Mouse (Mus musculus) C2C12 (cell line): ENCODE results near the gene Rbm20. TPM values are rescaled to one million over a fixed set of nuclear protein-coding genes. Genes with fewer than 3 reads are reported as not detected.

Experiments
- H3K27me3 ChIP-seq: one replicate; pipeline ENCODE4 v1.6.1; 2011; ENCODE audit not compliant: control insufficient read depth, insufficient read depth, insufficient read length
- H3K36me3 ChIP-seq: one replicate; pipeline ENCODE4 v1.6.1; 2011; ENCODE audit not compliant: control insufficient read depth, insufficient read depth
- H3K4me3 ChIP-seq: one replicate; pipeline ENCODE4 v1.5.1; 2011; ENCODE audit warnings: mild to moderate bottlenecking, control low read depth; ENCODE audit not compliant: poor library complexity, insufficient read depth, severe bottlenecking
- H3K79me2 ChIP-seq: one replicate; pipeline ENCODE4 v1.6.1; 2011; ENCODE audit not compliant: control insufficient read depth, insufficient read depth
- H3K79me3 ChIP-seq: one replicate; pipeline ENCODE4 v1.6.1; 2011; ENCODE audit warnings: low read depth, control low read depth
- H3ac ChIP-seq: one replicate; pipeline ENCODE3; 2011; ENCODE audit warnings: low read depth; ENCODE audit not compliant: control insufficient read depth, insufficient read length
- CEBPB ChIP-seq: IDR thresholded peaks from one replicate; pipeline ENCODE4 v1.6.1; 2011; ENCODE audit warnings: low read depth, mild to moderate bottlenecking, control low read depth, moderate library complexity
- CTCF ChIP-seq: IDR thresholded peaks from one replicate; pipeline ENCODE4 v1.5.1; 2011; ENCODE audit not compliant: control insufficient read depth, insufficient read depth, insufficient read length
- FOSL1 ChIP-seq: IDR thresholded peaks from one replicate; pipeline ENCODE4 v1.8.0; 2011; ENCODE audit warnings: mild to moderate bottlenecking, low read length; ENCODE audit not compliant: poor library complexity, insufficient read depth, severe bottlenecking
- MAX ChIP-seq: IDR thresholded peaks from one replicate; pipeline ENCODE4 v1.6.1; 2011; ENCODE audit warnings: mild to moderate bottlenecking, control low read depth
- MYOD1 ChIP-seq: IDR thresholded peaks from one replicate; pipeline ENCODE4 v1.6.1; 2011; ENCODE audit warnings: low read depth; ENCODE audit not compliant: control insufficient read depth, insufficient read length
- MYOG ChIP-seq: IDR thresholded peaks from one replicate; pipeline ENCODE4 v1.6.1; 2011; ENCODE audit not compliant: control insufficient read depth, insufficient read length; ENCODE audit errors: extremely low read depth
- USF1 ChIP-seq: IDR thresholded peaks from one replicate; pipeline ENCODE4 v1.6.1; 2011; ENCODE audit warnings: low read depth, mild to moderate bottlenecking, control low read depth, moderate library complexity
- polyA plus RNA-seq: library from polyadenylated mRNA; unstranded; fragments of >200 nt; fragmentation: generic; extraction: Trizol; gene quantifications from one replicate; pipeline ENCODE4 v1.2.1, GENCODE M21; 2012; ENCODE audit warnings: missing spikeins

Gene Rbm20
- polyA plus RNA-seq, 1 experiment, result 23.1 TPM

- H3K36me3 ChIP-seq, result no peaks in the 10 kb centered on the region
- TF ChIP-seq CTCF (no peak), MYOG (no peak), MYOD1 (no peak), USF1 (no peak), CEBPB (no peak), MAX (no peak), FOSL1 (no peak)
- peaks cover 10% of the 10 kb centered on the region for H3K79me3 ChIP-seq
Observed at GRCm38 (mm10) chr19:53808041-53808777, 131.1 kb downstream of the Rbm20 start.

GRCm38 (mm10) chr19:53809185-53809861, 132.2 kb downstream of the Rbm20 start:
- Histone ChIP-seq H3ac (no peak overlapping the region), H3K79me3 (peaks cover 8% of the 10 kb centered on the region), H3K4me3 (no peak overlapping the region), H3K36me3 (peaks cover 8% of the 10 kb centered on the region), H3K27me3 (no peaks in the 10 kb centered on the region), H3K79me2 (peaks cover 17% of the 10 kb centered on the region)
- no peak for TF ChIP-seq USF1
- no peak for TF ChIP-seq MYOG
- TF ChIP-seq CEBPB, result no peak
- no peak for TF ChIP-seq MYOD1
- TF ChIP-seq CTCF, result no peak
- no peak for TF ChIP-seq FOSL1
- no peak for TF ChIP-seq MAX

More at GRCm38 (mm10) chr19:53808041-53808777, 131.1 kb downstream of the Rbm20 start:
- Histone ChIP-seq H3K79me2 (peaks cover 28% of the 10 kb centered on the region), H3ac (no peak overlapping the region), H3K4me3 (no peak overlapping the region), H3K27me3 (no peaks in the 10 kb centered on the region)

- Histone ChIP-seq H3ac (no peak overlapping the region), H3K27me3 (no peaks in the 10 kb centered on the region), H3K36me3 (peaks cover 13% of the 10 kb centered on the region), H3K79me2 (peaks cover 12% of the 10 kb centered on the region), H3K79me3 (peaks cover 8% of the 10 kb centered on the region), H3K4me3 (no peak overlapping the region)
- TF ChIP-seq MAX (no peak), CEBPB (no peak), FOSL1 (no peak), USF1 (no peak), MYOD1 (no peak), CTCF (no peak), MYOG (no peak)
Observed at GRCm38 (mm10) chr19:53810024-53810423, 132.9 kb downstream of the Rbm20 start.

DNA sequence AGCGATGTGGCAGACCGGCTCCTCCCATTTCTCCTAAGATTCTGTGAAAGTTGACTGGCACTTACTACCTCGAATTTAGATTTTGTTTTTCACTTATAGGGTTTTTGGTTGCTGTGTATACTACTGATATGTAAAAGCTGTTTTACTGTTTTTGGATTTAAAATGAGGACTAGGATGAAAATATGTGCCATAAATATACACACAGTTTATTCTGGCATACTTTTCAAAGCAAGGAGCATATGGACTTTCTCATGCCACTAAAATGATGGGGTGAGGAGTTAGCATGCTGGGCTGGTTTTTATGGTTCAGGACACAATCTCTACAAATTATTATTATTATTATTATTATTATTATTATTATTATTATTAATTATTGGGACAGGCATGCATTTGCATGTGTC, 133.5 kb downstream of the Rbm20 start:
- no peaks in the 10 kb centered on the region for H3K27me3 ChIP-seq
- H3K4me3 ChIP-seq, result no peak overlapping the region
- TF ChIP-seq FOSL1, result no peak
- no peak for TF ChIP-seq MYOD1
- no peak for TF ChIP-seq CEBPB
- TF ChIP-seq MYOG, result no peak
- no peak for TF ChIP-seq MAX
- TF ChIP-seq CTCF, result no peak
- TF ChIP-seq USF1, result no peak
- H3K79me3 ChIP-seq, result peaks cover 5% of the 10 kb centered on the region
- no peak overlapping the region for H3ac ChIP-seq
- H3K79me2 ChIP-seq, result peaks cover 12% of the 10 kb centered on the region
- H3K36me3 ChIP-seq, result peaks cover 13% of the 10 kb centered on the region

DNA sequence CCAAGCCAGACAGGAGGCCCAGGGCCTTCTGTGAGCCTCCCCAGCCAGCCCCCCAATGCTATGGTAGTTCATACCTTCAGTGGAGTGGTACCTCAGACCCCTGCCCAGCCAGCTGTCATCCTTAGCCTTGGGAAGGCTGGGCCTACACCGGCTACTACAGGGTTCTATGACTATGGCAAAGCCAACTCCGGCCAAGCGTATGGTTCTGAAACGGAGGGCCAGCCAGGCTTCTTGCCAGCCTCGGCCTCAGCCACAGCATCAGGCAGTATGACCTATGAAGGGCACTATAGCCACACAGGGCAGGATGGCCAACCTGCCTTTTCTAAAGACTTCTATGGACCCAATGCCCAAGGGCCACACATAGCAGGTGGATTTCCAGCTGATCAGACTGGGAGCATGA, 136.5 kb downstream of the Rbm20 start:
- Histone ChIP-seq H3ac (no peak overlapping the region), H3K4me3 (no peak overlapping the region), H3K36me3 (peaks cover 20% of the 10 kb centered on the region), H3K79me2 (peaks cover 12% of the 10 kb centered on the region), H3K27me3 (no peaks in the 10 kb centered on the region), H3K79me3 (peaks cover 3% of the 10 kb centered on the region)
- no peak for TF ChIP-seq CTCF
- no peak for TF ChIP-seq MAX
- TF ChIP-seq CEBPB, result no peak
- no peak for TF ChIP-seq USF1
- TF ChIP-seq MYOG, result no peak
- TF ChIP-seq MYOD1, result no peak
- TF ChIP-seq FOSL1, result no peak
